Mouse (Mus musculus) forebrain, postnatal 0 days (tissue): ENCODE measurements around the gene Otx2. TPM values are rescaled to one million over a fixed set of nuclear protein-coding genes. Genes with fewer than 3 reads are reported as not detected.
"Not testable (repeated sequence)": the region's sequence is repeated elsewhere in the genome, so short reads cannot be mapped to it uniquely, and the experiment has no call there.

ENCODE experiments used
- ATAC-seq: fragments of 200-750 bp; cut with Nextera tagmentation; 2 replicates; pipeline ENCODE4 v1.8.0; 2017; ENCODE audit warnings: mild to moderate bottlenecking, moderate library complexity
- DNase-seq: peaks from one replicate; pipeline ENCODE4 v3.0.0-alpha.2; 2015
- H3K27ac ChIP-seq: fragments of 300-500 bp; sonication (generic); 2 replicates; pipeline ENCODE4 v1.5.1; 2014; ENCODE audit warnings: low read depth, mild to moderate bottlenecking, antibody characterized with exemption, low read length, moderate library complexity, mixed read lengths
- H3K27me3 ChIP-seq: fragments of 300-500 bp; sonication (generic); 2 replicates; pipeline ENCODE4 v1.6.1; 2014; ENCODE audit warnings: mild to moderate bottlenecking, low read length, mixed read lengths; ENCODE audit not compliant: insufficient read depth
- H3K36me3 ChIP-seq: fragments of 300-500 bp; sonication (generic); 2 replicates; pipeline ENCODE4 v1.6.1; 2014; ENCODE audit warnings: mild to moderate bottlenecking, moderate library complexity; ENCODE audit not compliant: insufficient read depth
- H3K4me1 ChIP-seq: fragments of 300-500 bp; sonication (generic); 2 replicates; pipeline ENCODE4 v1.6.1; 2014; ENCODE audit warnings: antibody characterized with exemption; ENCODE audit not compliant: insufficient read depth
- H3K4me2 ChIP-seq: fragments of 300-500 bp; sonication (generic); 2 replicates; pipeline ENCODE4 v1.6.1; 2014; ENCODE audit warnings: low read depth, mild to moderate bottlenecking, moderate library complexity
- H3K4me3 ChIP-seq: fragments of 300-500 bp; sonication (generic); 2 replicates; pipeline ENCODE4 v1.5.1; 2014; ENCODE audit warnings: low read depth, low read length, mixed read lengths
- H3K9ac ChIP-seq: fragments of 300-500 bp; sonication (generic); 2 replicates; pipeline ENCODE4 v1.6.1; 2014; ENCODE audit warnings: mild to moderate bottlenecking
- H3K9me3 ChIP-seq: fragments of 300-500 bp; sonication (generic); 2 replicates; pipeline ENCODE4 v1.6.1; 2016; ENCODE audit warnings: low read length
- CTCF ChIP-seq: sonication (generic); IDR thresholded peaks from 2 replicates; pipeline ENCODE4 v1.5.1; 2016; ENCODE audit warnings: antibody characterized with exemption, control low read depth, low read depth
- WGBS: fragments of 180-500 bp; shearing (Covaris S2); extraction: QIAGEN DNeasy Blood & Tissue Kit; methylation state at CpG from one replicate; pipeline ENCODE4 v1.1.7; 2014; 5-methylcytosine and 5-hydroxymethylcytosine counted together
- polyA plus RNA-seq: library from polyadenylated mRNA; unstranded; fragments of >200 nt; fragmentation: Nextera tagmentation; extraction: Ambion mirVana; gene quantifications from 2 replicates; pipeline ENCODE4 v1.2.1, GENCODE M21; 2015
- total RNA-seq: library from RNA; depleted of rRNA; stranded (reverse); fragments of >200 nt; gene quantifications from 2 replicates; pipeline ENCODE4 v1.2.3, GENCODE M21; 2014

Otx2 gene
- total and polyA plus RNA-seq, 2 experiments from 2014 or later, result 12.9 to 15.0 TPM

DNA sequence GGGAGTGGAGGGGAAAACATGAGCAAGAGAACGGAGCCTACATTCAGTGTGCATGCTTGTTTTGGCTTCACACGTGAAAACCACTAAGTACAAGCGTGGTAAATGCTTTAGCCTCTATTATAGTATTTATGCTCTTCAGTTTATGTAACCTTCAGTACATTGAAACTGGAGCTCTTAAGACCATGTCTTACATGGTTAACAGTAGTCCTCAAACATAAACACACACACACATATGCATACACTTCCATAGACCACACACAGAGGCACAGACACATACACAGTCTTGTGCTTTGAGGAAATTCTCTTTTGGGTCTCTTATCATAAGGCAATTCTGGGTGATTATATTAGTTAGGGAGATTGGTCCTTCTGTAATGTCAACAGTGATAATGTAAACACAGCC, 40.5 kb downstream of the Otx2 start:
- no peak for DNase-seq

DNA sequence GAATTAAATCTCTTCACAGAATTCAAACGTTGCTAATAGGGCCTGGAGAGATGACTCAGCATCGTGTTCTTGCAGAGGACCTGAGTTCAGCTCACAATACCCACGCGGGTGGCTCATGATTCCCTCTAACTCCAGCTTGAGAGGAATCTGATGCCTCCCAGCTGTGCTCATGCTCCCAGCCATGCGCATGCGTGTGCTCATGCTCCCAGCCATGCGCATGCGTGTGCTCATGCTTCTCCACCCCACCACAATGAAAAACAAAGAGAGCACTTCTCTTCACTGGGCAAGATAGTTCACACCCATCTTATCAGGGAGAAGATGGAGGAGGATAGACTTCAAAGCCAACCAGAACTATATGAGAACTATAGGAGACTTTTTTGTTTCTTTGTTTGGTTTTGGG, 41.3 kb downstream of the Otx2 start:
- Histone ChIP-seq H3K9ac (no peak overlapping the region), H3K4me2 (no peak overlapping the region), H3K9me3 (no peaks in the 10 kb centered on the region), H3K36me3 (no peaks in the 10 kb centered on the region), H3K27ac (no peak overlapping the region), H3K4me3 (no peak overlapping the region), H3K4me1 (no peaks in the 10 kb centered on the region), H3K27me3 (no peaks in the 10 kb centered on the region)
- ATAC-seq (no peak), DNase-seq (no peak)
- 91% methylated on average over 8 of the region's 8 CpGs for WGBS
- no peak for TF ChIP-seq CTCF

More for the DNA sequence above, 40.5 kb downstream of the Otx2 start:
- Histone ChIP-seq H3K27me3 (no peaks in the 10 kb centered on the region), H3K9ac (no peak overlapping the region), H3K9me3 (no peaks in the 10 kb centered on the region), H3K36me3 (no peaks in the 10 kb centered on the region), H3K4me1 (no peaks in the 10 kb centered on the region), H3K4me3 (no peak overlapping the region), H3K27ac (no peak overlapping the region), H3K4me2 (no peak overlapping the region)
- no peak for ATAC-seq
- no peak for TF ChIP-seq CTCF
- WGBS, result 91% methylated on average over 3 of the region's 3 CpGs

DNA sequence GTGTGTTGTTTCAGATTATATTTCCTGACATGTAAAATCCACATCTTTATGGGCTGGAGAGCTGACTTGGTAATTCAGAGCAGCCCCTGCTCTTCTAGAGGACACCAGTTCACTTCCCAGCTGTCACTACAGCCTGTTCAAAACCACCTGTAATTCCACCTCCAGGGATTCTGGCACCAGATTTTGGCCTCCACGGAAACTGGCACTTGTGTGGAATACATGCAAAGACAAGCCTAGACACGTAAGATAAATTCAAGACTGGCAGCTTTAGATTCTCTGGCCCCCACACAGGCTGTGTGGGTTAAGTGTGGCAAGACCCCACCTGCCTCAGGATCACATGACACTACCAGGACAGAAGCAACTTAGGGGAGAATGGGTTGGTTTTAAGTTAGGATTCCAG, 42.1 kb downstream of the Otx2 start:
- H3K4me1 ChIP-seq, result no peaks in the 10 kb centered on the region
- no peaks in the 10 kb centered on the region for H3K9me3 ChIP-seq
- H3K27ac ChIP-seq, result no peak overlapping the region
- H3K4me2 ChIP-seq, result no peak overlapping the region
- no peak for DNase-seq
- no peaks in the 10 kb centered on the region for H3K36me3 ChIP-seq
- no peaks in the 10 kb centered on the region for H3K27me3 ChIP-seq
- H3K9ac ChIP-seq, result no peak overlapping the region
- ATAC-seq, result no peak
- H3K4me3 ChIP-seq, result no peak overlapping the region
- no peak for TF ChIP-seq CTCF
- WGBS, result 61% methylated on average over 2 of the region's 2 CpGs

DNA sequence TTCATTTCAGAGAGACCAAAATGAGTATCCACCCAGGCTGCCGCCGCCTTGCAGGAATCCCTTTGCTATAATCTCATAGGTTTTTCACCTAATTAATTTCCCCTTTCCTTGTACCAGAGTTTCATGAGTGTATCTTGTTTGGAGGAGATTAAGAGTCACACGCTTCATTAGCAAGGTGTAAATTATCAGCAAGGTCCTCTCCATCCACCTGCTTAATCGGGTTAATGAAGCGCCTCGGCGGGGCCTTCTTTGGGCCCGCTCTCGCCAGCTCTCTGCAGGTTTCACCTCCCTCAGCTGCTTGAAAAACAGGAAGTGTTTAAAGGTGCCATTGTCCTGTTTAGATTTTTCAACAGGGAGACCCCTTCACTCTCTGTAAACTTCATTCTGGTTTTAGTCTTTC, 44.2 kb downstream of the Otx2 start:
- Histone ChIP-seq H3K9me3 (no peaks in the 10 kb centered on the region), H3K27ac (no peak overlapping the region), H3K4me2 (no peak overlapping the region), H3K9ac (no peak overlapping the region), H3K36me3 (no peaks in the 10 kb centered on the region), H3K4me3 (no peak overlapping the region), H3K27me3 (no peaks in the 10 kb centered on the region), H3K4me1 (peaks cover 8% of the 10 kb centered on the region)
- ATAC-seq (no peak), DNase-seq (no peak)
- WGBS, result 45% methylated on average over 9 of the region's 9 CpGs
- no peak for TF ChIP-seq CTCF

DNA sequence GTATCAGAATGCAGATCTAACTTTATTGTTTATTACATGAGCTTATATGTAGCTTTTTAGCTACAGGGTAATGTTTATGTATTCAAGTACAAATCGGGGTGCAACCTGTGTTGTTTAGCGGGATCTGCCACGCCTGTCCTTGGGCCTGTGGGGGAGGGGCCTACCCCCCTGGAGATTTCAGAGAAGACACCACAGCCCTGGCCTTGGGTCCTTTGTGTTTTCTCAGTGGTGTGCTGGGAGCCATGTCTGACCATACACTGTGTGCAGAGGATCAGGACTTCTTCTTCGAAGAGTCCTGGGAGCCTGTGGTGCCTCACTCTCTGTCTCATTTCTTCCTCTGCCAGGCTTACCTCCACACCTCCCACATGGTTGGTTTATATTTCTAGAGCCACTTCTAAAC, 47.3 kb downstream of the Otx2 start:
- Histone ChIP-seq H3K4me1 (peaks cover 11% of the 10 kb centered on the region), H3K27ac (no peak overlapping the region), H3K9me3 (no peaks in the 10 kb centered on the region), H3K4me2 (no peak overlapping the region), H3K9ac (no peak overlapping the region), H3K4me3 (no peak overlapping the region), H3K36me3 (no peaks in the 10 kb centered on the region), H3K27me3 (no peaks in the 10 kb centered on the region)
- 86% methylated on average over 4 of the region's 4 CpGs for WGBS
- no peak for TF ChIP-seq CTCF
- ATAC-seq (no peak), DNase-seq (no peak)

DNA sequence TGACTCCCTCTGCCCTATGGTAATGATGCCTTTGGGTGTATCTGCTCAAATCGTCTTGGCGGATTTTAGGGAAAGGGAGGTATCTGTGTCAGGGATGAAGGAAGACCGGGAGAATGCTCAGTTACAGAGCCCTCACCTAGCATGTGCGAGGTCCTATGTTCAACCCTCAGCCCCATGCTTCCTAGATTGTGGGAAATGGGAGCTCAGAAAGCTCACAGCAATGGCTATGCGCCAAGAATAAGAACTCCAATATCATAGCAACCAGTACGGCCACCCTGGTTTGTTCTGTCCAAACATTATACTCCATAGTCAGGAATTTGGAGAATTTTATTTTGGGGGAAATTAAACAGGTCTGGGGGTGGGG, 48.3 kb downstream of the Otx2 start:
- no peaks in the 10 kb centered on the region for H3K9me3 ChIP-seq
- no peak for TF ChIP-seq CTCF
- peaks cover 11% of the 10 kb centered on the region for H3K4me1 ChIP-seq
- H3K4me2 ChIP-seq, result no peak overlapping the region
- DNase-seq, result no peak
- WGBS, result 52% methylated on average over 6 of the region's 6 CpGs
- H3K27me3 ChIP-seq, result no peaks in the 10 kb centered on the region
- ATAC-seq, result no peak
- no peaks in the 10 kb centered on the region for H3K36me3 ChIP-seq
- no peak overlapping the region for H3K4me3 ChIP-seq
- H3K9ac ChIP-seq, result no peak overlapping the region
- H3K27ac ChIP-seq, result no peak overlapping the region

DNA sequence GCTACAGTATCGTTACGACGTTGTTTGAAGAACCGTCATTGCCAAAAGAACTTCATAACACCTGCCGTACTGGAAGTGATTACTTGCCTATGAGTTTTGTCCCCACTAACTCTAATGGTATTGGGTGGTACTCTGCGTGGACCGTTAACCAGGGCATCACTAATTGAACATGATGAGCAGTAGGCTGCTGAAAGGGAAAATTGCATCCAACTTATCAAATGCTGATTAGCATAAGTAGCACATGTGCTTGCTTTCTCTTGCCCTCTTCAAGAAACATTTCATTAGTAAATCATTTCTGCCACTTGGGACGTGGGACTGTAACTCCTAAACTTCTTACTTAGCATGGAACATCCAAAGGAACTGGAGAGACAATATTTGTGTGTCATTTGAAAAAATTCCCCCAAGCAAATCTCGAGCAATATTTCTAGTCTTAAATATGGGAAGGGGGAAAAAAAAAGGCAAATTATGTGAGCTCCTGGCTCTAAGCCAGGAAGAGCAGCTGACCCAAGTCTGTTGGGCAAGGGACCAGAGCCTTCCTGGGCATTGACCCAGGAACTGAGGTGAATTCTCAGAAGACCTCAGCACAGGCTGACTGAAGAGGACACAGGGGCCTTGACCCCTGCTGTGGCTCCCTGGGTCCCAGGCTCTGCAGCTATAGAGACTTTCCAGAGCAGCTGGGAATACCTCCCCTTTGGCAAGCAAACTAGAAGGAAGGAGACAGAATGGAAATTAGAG, 48.9 kb downstream of the Otx2 start:
- 32% methylated on average over 9 of the region's 9 CpGs for WGBS
- Histone ChIP-seq H3K4me3 (no peak overlapping the region), H3K9ac (no peak overlapping the region), H3K36me3 (no peaks in the 10 kb centered on the region), H3K27ac (no peak overlapping the region), H3K4me1 (peaks cover 11% of the 10 kb centered on the region), H3K4me2 (no peak overlapping the region), H3K27me3 (no peaks in the 10 kb centered on the region), H3K9me3 (no peaks in the 10 kb centered on the region)
- TF ChIP-seq CTCF, result no peak
- DNase-seq (peak; percentile 42), ATAC-seq (no peak)

DNA sequence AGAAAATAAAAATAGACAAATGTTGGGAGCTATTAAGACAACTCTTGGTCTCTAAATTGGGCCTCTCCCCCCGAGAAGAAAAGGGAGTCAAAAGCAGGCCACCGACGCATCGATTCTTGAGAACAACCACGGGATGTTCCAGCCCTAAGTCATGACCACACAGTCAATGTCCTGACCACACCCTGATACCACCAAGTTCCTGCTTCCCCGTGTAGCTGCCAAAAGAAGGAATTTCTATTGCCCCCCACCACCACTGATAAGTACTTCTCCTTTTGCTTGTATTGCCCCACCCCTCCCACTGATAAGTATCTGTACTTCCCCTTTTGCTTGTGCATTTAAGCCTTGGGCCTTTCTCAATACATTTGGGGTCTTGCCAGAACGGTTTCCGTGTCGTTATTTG, 50.9 kb downstream of the Otx2 start:
- not testable (repeated sequence) for DNase-seq, H3K36me3 ChIP-seq, H3K27ac ChIP-seq, H3K9me3 ChIP-seq, ATAC-seq, H3K4me2 ChIP-seq, H3K9ac ChIP-seq, H3K27me3 ChIP-seq, H3K4me3 ChIP-seq
- 83% methylated on average over 9 of the region's 9 CpGs for WGBS
- peaks cover 11% of the 10 kb centered on the region for H3K4me1 ChIP-seq
